Mouse (Mus musculus) heart, postnatal 0 days (tissue): ENCODE results near the gene Hmgcll1. TPM values are rescaled to one million over a fixed set of nuclear protein-coding genes. Genes with fewer than 3 reads are reported as not detected.

Source experiments
- ATAC-seq: fragments of 200-750 bp; cut with Nextera tagmentation; 2 replicates; pipeline ENCODE4 v1.8.0; 2017; ENCODE audit warnings: low read depth, moderate number of reproducible peaks, moderate library complexity; ENCODE audit not compliant: insufficient read depth
- DNase-seq: peaks from one replicate; pipeline ENCODE4 v3.0.0-alpha.2; 2016; ENCODE audit warnings: low spot score
- H3K27ac ChIP-seq: fragments of 300-500 bp; sonication (generic); 2 replicates; pipeline ENCODE4 v1.5.1; 2014; ENCODE audit warnings: low read depth, mild to moderate bottlenecking
- H3K27me3 ChIP-seq: fragments of 300-500 bp; sonication (generic); 2 replicates; pipeline ENCODE4 v1.6.1; 2014; ENCODE audit warnings: low read length, mixed read lengths; ENCODE audit not compliant: control insufficient read depth, insufficient read depth
- H3K36me3 ChIP-seq: fragments of 300-500 bp; sonication (generic); replicated peaks from 2 replicates; pipeline ENCODE4 v1.6.1; 2014; ENCODE audit warnings: low read length, mixed read lengths; ENCODE audit not compliant: control insufficient read depth, insufficient read depth
- H3K4me1 ChIP-seq: fragments of 300-500 bp; sonication (generic); 2 replicates; pipeline ENCODE4 v1.6.1; 2014; ENCODE audit warnings: antibody characterized with exemption; ENCODE audit not compliant: control insufficient read depth, insufficient read depth
- H3K4me2 ChIP-seq: fragments of 300-500 bp; sonication (generic); 2 replicates; pipeline ENCODE4 v1.6.1; 2014; ENCODE audit warnings: low read depth, mild to moderate bottlenecking, low read length, moderate library complexity
- H3K4me3 ChIP-seq: fragments of 300-500 bp; sonication (generic); 2 replicates; pipeline ENCODE4 v1.5.1; 2014; ENCODE audit warnings: low read depth, low read length
- H3K9ac ChIP-seq: fragments of 300-500 bp; sonication (generic); replicated peaks from 2 replicates; pipeline ENCODE4 v1.6.1; 2014; ENCODE audit warnings: low read depth, low read length, mixed read lengths
- H3K9me3 ChIP-seq: fragments of 300-500 bp; sonication (generic); replicated peaks from 2 replicates; pipeline ENCODE4 v1.6.1; 2016; ENCODE audit warnings: low read length; ENCODE audit not compliant: control insufficient read depth
- CTCF ChIP-seq: IDR thresholded peaks from 2 replicates; pipeline ENCODE4 v1.5.1; 2016; ENCODE audit warnings: antibody characterized with exemption, control low read depth, low read depth
- EP300 ChIP-seq: IDR thresholded peaks from 2 replicates; pipeline ENCODE4 v1.6.1; 2016; ENCODE audit warnings: antibody characterized with exemption, low read depth
- WGBS: fragments of 180-500 bp; shearing (Covaris S2); extraction: QIAGEN DNeasy Blood & Tissue Kit; methylation state at CpG from one replicate; pipeline ENCODE4 v1.1.7; 2014; 5-methylcytosine and 5-hydroxymethylcytosine counted together
- polyA plus RNA-seq: library from polyadenylated mRNA; unstranded; fragments of >200 nt; fragmentation: Nextera tagmentation; extraction: Ambion mirVana; gene quantifications from 2 replicates; pipeline ENCODE4 v1.2.1, GENCODE M21; 2015
- total RNA-seq: library from RNA; depleted of rRNA; stranded (reverse); fragments of >200 nt; gene quantifications from 2 replicates; pipeline ENCODE4 v1.2.3, GENCODE M21; 2014; ENCODE audit warnings: low replicate concordance; rRNA removed

Gene Hmgcll1
- total and polyA plus RNA-seq, 2 experiments from 2014 or later = 0.37 TPM; not detected in 1

DNA sequence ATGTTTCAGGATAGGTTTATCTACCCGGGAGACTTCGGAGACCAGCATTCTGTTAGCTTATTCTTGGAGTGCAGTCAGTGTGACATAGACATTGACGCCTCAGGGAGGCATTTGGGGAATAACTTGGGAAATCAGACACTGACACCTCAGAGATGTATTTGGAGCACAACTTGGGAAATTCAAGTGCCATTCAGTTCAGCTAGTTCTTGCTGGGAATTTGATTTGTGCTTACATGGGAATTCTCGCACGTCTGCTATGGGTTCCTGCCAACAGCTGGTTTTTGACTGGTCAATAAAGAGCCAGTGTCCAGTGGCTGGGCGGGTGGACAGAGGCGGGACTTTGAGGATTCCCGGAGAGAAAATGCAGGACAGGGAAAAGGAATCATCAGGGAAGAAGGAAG lies 147.8 kb downstream of the Hmgcll1 start:
- no peak overlapping the region for H3K4me2 ChIP-seq
- ATAC-seq = no peak

DNA sequence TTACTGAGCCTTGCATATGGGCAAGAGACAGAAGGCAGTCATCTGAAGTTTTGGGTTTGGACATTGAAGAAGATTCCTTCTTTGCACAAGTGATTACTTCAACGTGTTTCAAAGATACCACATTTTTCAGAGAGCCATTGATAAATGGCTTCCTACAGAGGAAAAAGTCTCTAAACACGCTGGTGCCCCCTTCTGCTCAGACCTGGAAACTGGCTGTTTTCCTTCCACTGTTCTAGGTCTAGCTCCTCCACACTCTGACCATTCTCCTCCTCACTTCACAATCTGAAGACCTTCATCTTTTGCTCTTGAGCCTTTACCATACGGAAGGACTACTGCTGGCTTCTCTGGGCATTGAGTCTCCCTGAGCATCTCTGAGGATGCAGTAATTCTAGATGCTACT lies 153.7 kb downstream of the Hmgcll1 start:
- Histone ChIP-seq H3K4me1 (no peaks in the 10 kb centered on the region), H3K27me3 (no peaks in the 10 kb centered on the region), H3K9me3 (no peaks in the 10 kb centered on the region), H3K27ac (no peak overlapping the region), H3K4me3 (no peak overlapping the region), H3K9ac (no peak overlapping the region), H3K4me2 (no peak overlapping the region), H3K36me3 (no peaks in the 10 kb centered on the region)
- TF ChIP-seq CTCF (peak; percentile 24), EP300 (no peak)
- DNase-seq = no peak
- WGBS = 35% methylated on average over 3 of the region's 3 CpGs
- ATAC-seq = no peak

More for the DNA sequence above, 147.8 kb downstream of the Hmgcll1 start:
- no peak for TF ChIP-seq EP300
- TF ChIP-seq CTCF = no peak
- no peaks in the 10 kb centered on the region for H3K4me1 ChIP-seq
- DNase-seq = no peak
- no peaks in the 10 kb centered on the region for H3K27me3 ChIP-seq
- no peak overlapping the region for H3K4me3 ChIP-seq
- H3K36me3 ChIP-seq = no peaks in the 10 kb centered on the region
- H3K9ac ChIP-seq = no peak overlapping the region
- WGBS = 60% methylated on average over 8 of the region's 8 CpGs
- H3K9me3 ChIP-seq = no peaks in the 10 kb centered on the region
- H3K27ac ChIP-seq = no peak overlapping the region

- 59% methylated on average over 5 of the region's 5 CpGs for WGBS
- ATAC-seq = no peak
- H3K36me3 ChIP-seq = no peaks in the 10 kb centered on the region
Measured at GRCm38 (mm10) chr9:76172686-76173295, 158.1 kb downstream of the Hmgcll1 start.

DNA sequence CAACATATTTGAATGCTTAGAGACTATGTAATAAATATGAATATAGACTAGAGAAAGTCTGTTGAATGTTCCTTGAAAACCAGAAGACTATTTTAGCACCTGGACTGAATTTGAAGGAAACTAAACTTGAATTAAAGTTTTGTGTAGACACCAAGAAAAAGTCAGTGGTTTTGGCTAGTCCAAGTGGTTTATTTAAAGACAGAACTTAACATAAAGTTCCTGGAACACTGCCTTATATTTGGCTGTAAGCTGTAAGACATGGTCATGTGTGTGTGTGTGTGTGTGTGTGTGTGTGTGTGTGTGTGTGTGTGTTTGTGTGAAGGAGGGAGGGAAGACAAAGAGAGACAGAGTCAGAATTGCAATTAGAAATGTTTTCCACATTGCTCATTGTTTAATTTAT lies 164.6 kb downstream of the Hmgcll1 start:
- Histone ChIP-seq H3K27me3 (no peaks in the 10 kb centered on the region), H3K27ac (no peak overlapping the region), H3K9me3 (no peaks in the 10 kb centered on the region), H3K4me2 (no peak overlapping the region), H3K9ac (no peak overlapping the region), H3K4me3 (no peak overlapping the region), H3K4me1 (no peaks in the 10 kb centered on the region), H3K36me3 (no peaks in the 10 kb centered on the region)
- no peak for ATAC-seq
- TF ChIP-seq CTCF (no peak), EP300 (no peak)
- no peak for DNase-seq

More at GRCm38 (mm10) chr9:76172686-76173295, 158.1 kb downstream of the Hmgcll1 start:
- Histone ChIP-seq H3K4me3 (no peak overlapping the region), H3K9ac (no peak overlapping the region), H3K27me3 (no peaks in the 10 kb centered on the region), H3K27ac (no peak overlapping the region), H3K4me1 (no peaks in the 10 kb centered on the region), H3K9me3 (no peaks in the 10 kb centered on the region), H3K4me2 (no peak overlapping the region)
- DNase-seq = no peak
- TF ChIP-seq EP300 = no peak

Other genes with a start within 250 kb of the Hmgcll1 start
- gene Bmp5, start 239.5 kb upstream of the Hmgcll1 start, total RNA-seq = 0.27 and 2.8 TPM in 2 replicates
- 2.4 TPM in 2 replicates for gene Bmp5, start 239.5 kb upstream of the Hmgcll1 start, polyA plus RNA-seq
- gene Gfral, start 198.8 kb downstream of the Hmgcll1 start, total RNA-seq = not detected in 2 replicates
- not detected in 2 replicates for gene Gfral, start 198.8 kb downstream of the Hmgcll1 start, polyA plus RNA-seq